Mouse (Mus musculus): ENCODE data around the gene Olfr877.

The Olfr877 gene

GRCm38 (mm10) chr9:37853969-37854368, at the start of gene Olfr877:
TSS of gene Olfr877 (plus strand) at chr9:37854269.
- DNase-seq, result no peak

- no peak for DNase-seq
Measured at GRCm38 (mm10) chr9:37807235-37807634, 46.8 kb upstream of the Olfr877 start.

GRCm38 (mm10) chr9:37808456-37808855, 45.6 kb upstream of the Olfr877 start:
- DNase-seq, result no peak

- DNase-seq, result no peak
Measured at GRCm38 (mm10) chr9:37808976-37809375, 45.1 kb upstream of the Olfr877 start.

- DNase-seq, result no peak
Measured at GRCm38 (mm10) chr9:37814696-37815095, 39.4 kb upstream of the Olfr877 start.

GRCm38 (mm10) chr9:37829881-37830280, 24.2 kb upstream of the Olfr877 start:
- no peak for DNase-seq

GRCm38 (mm10) chr9:37833341-37833740, 20.7 kb upstream of the Olfr877 start:
- no peak for DNase-seq

- DNase-seq, result no peak
Measured at GRCm38 (mm10) chr9:37849267-37849666, 4.8 kb upstream of the Olfr877 start.

- no peak for DNase-seq
Measured at GRCm38 (mm10) chr9:37863325-37863724, 9.3 kb downstream of the Olfr877 start.

- no peak for DNase-seq
Measured at GRCm38 (mm10) chr9:37870246-37870645, 16.2 kb downstream of the Olfr877 start.

GRCm38 (mm10) chr9:37871097-37871496, 17.0 kb downstream of the Olfr877 start:
- no peak for DNase-seq

- DNase-seq, result no peak
Measured at GRCm38 (mm10) chr9:37871536-37871935, 17.5 kb downstream of the Olfr877 start.

- no peak for DNase-seq
Measured at GRCm38 (mm10) chr9:37890960-37891359, 36.9 kb downstream of the Olfr877 start.

GRCm38 (mm10) chr9:37896661-37897060, 42.6 kb downstream of the Olfr877 start, which contains the start of gene Olfr145:
TSS of gene Olfr145 (plus strand) at chr9:37896724.
- DNase-seq, result no peak

GRCm38 (mm10) chr9:37905555-37905954, 51.5 kb downstream of the Olfr877 start:
- no peak for DNase-seq

Data from cerebellum, postnatal 36 days (tissue).